Mouse (Mus musculus) small intestine, adult 2 months (tissue): Measurements from ENCODE around the gene Zbtb38. TPM values are rescaled to one million over a fixed set of nuclear protein-coding genes. Genes with fewer than 3 reads are reported as not detected.

Experiments
- H3K27ac ChIP-seq: fragments of 200-500 bp; 2 replicates; pipeline ENCODE4 v1.5.1; 2012; ENCODE audit warnings: low read depth, low read length, control low read depth, inconsistent platforms; ENCODE audit not compliant: insufficient read depth
- H3K27me3 ChIP-seq: fragments of 200-500 bp; 2 replicates; pipeline ENCODE4 v1.6.1; 2012; ENCODE audit warnings: mild to moderate bottlenecking, moderate library complexity, low read length, inconsistent platforms; ENCODE audit not compliant: control insufficient read depth, insufficient read depth
- H3K36me3 ChIP-seq: fragments of 200-500 bp; 2 replicates; pipeline ENCODE4 v1.6.1; 2012; ENCODE audit warnings: mild to moderate bottlenecking, low read length, control low read depth, inconsistent platforms; ENCODE audit not compliant: control insufficient read depth, insufficient read depth
- H3K4me1 ChIP-seq: fragments of 200-500 bp; 2 replicates; pipeline ENCODE4 v1.6.1; 2012; ENCODE audit warnings: low read length, inconsistent platforms, mixed read lengths; ENCODE audit not compliant: control insufficient read depth, insufficient read depth, insufficient read length
- H3K4me3 ChIP-seq: fragments of 200-500 bp; 2 replicates; pipeline ENCODE4 v1.5.1; 2012; ENCODE audit warnings: low read depth, mild to moderate bottlenecking, control low read depth, inconsistent platforms, low read length, moderate library complexity
- CTCF ChIP-seq: fragments of 200-500 bp; IDR thresholded peaks from 2 replicates; pipeline ENCODE4 v1.5.1; 2012; ENCODE audit warnings: low read depth, mild to moderate bottlenecking, control low read depth, inconsistent platforms, low read length, moderate library complexity, mixed read lengths; ENCODE audit not compliant: insufficient replicate concordance, insufficient read length; ENCODE audit errors: extremely low read depth
- POLR2A ChIP-seq: fragments of 200-500 bp; IDR thresholded peaks from 2 replicates; pipeline ENCODE4 v1.6.1; 2012; ENCODE audit warnings: low read depth, mild to moderate bottlenecking, control low read depth, inconsistent platforms, low read length, moderate library complexity
- WGBS: fragments of 180-500 bp; shearing (Covaris S2); methylation state at CpG from one replicate; pipeline ENCODE4 v1.1.7; 2018; 5-methylcytosine and 5-hydroxymethylcytosine counted together
- polyA plus RNA-seq: library from polyadenylated mRNA; depleted of rRNA; stranded (reverse); fragments of >200 nt; gene quantifications from 2 replicates; pipeline ENCODE4 v1.2.3, GENCODE M21; 2012

Zbtb38 gene
- polyA plus RNA-seq, 1 experiment = 7.7 TPM

- 90% methylated on average over 15 of the region's 15 CpGs for WGBS
- TF ChIP-seq CTCF (no peak), POLR2A (no peak)
- peak overlapping the region; percentile 10 for H3K4me3 ChIP-seq
- peaks cover 13% of the 10 kb centered on the region for H3K4me1 ChIP-seq
- peak overlapping the region; percentile 17 for H3K27ac ChIP-seq
- peaks cover 11% of the 10 kb centered on the region for H3K36me3 ChIP-seq
- no peaks in the 10 kb centered on the region for H3K27me3 ChIP-seq
Measured at GRCm38 (mm10) chr9:96751821-96752602, 619 bp downstream of the Zbtb38 start.

- no peak for TF ChIP-seq POLR2A
- TF ChIP-seq CTCF = no peak
Measured at GRCm38 (mm10) chr9:96750636-96751035, 2.0 kb downstream of the Zbtb38 start.

GRCm38 (mm10) chr9:96746527-96746926 is 6.1 kb downstream of the Zbtb38 start:
- no peak for TF ChIP-seq POLR2A
- TF ChIP-seq CTCF = no peak
- peaks cover 10% of the 10 kb centered on the region for H3K36me3 ChIP-seq
- H3K4me3 ChIP-seq = no peak overlapping the region
- H3K27me3 ChIP-seq = no peaks in the 10 kb centered on the region
- H3K4me1 ChIP-seq = no peaks in the 10 kb centered on the region
- 97% methylated on average over 9 of the region's 9 CpGs for WGBS
- H3K27ac ChIP-seq = no peak overlapping the region

More at GRCm38 (mm10) chr9:96750636-96751035, 2.0 kb downstream of the Zbtb38 start:
- Histone ChIP-seq H3K27ac (no peak overlapping the region), H3K4me3 (no peak overlapping the region), H3K36me3 (peaks cover 14% of the 10 kb centered on the region), H3K27me3 (no peaks in the 10 kb centered on the region), H3K4me1 (peaks cover 13% of the 10 kb centered on the region)
- 98% methylated on average over 11 of the region's 11 CpGs for WGBS

GRCm38 (mm10) chr9:96744909-96745308 is 7.7 kb downstream of the Zbtb38 start:
- 81% methylated on average over 2 of the region's 2 CpGs for WGBS
- H3K4me3 ChIP-seq = no peak overlapping the region

GRCm38 (mm10) chr9:96741365-96742085 is 11.1 kb downstream of the Zbtb38 start:
- no peaks in the 10 kb centered on the region; the same call in 1 of the 2 replicates for H3K4me1 ChIP-seq
- no peak for TF ChIP-seq CTCF
- TF ChIP-seq POLR2A = no peak
- H3K4me3 ChIP-seq = no peak overlapping the region
- WGBS = 89% methylated on average over 17 of the region's 17 CpGs
- peak overlapping the region; percentile 93 for H3K27ac ChIP-seq
- no peaks in the 10 kb centered on the region for H3K27me3 ChIP-seq
- H3K36me3 ChIP-seq = no peaks in the 10 kb centered on the region; the same call in 1 of the 2 replicates

More at GRCm38 (mm10) chr9:96744909-96745308, 7.7 kb downstream of the Zbtb38 start:
- no peaks in the 10 kb centered on the region for H3K27me3 ChIP-seq
- H3K27ac ChIP-seq = no peak overlapping the region
- peaks cover 9% of the 10 kb centered on the region for H3K36me3 ChIP-seq
- TF ChIP-seq CTCF (no peak), POLR2A (no peak)
- H3K4me1 ChIP-seq = no peaks in the 10 kb centered on the region; the same call in 1 of the 2 replicates

- Histone ChIP-seq H3K27ac (peak overlapping the region; percentile 93), H3K4me3 (peak overlapping the region; percentile 14; the same call in 1 of the 2 replicates)
Measured at GRCm38 (mm10) chr9:96740712-96741364, 11.8 kb downstream of the Zbtb38 start.

More at GRCm38 (mm10) chr9:96740712-96741364, 11.8 kb downstream of the Zbtb38 start:
- TF ChIP-seq POLR2A = no peak
- no peak for TF ChIP-seq CTCF
- no peaks in the 10 kb centered on the region; the same call in 1 of the 2 replicates for H3K4me1 ChIP-seq
- 84% methylated on average over 15 of the region's 15 CpGs for WGBS
- H3K36me3 ChIP-seq = no peaks in the 10 kb centered on the region
- H3K27me3 ChIP-seq = no peaks in the 10 kb centered on the region
